Mouse (Mus musculus) Patski (cell line): ENCODE results near the gene Prrg2. TPM values are rescaled to one million over a fixed set of nuclear protein-coding genes. Genes with fewer than 3 reads are reported as not detected.

Experiments used
- ATAC-seq: fragments of 100-300 bp; one replicate; pipeline ENCODE4 v1.8.0; 2021
- CTCF ChIA-PET: fragments of 350-600 bp; sonication (Branson Sonifier 250); formaldehyde crosslinking; loops from one replicate; lab custom pipeline; 2022; ENCODE audit warnings: inconsistent platforms; lab: Charles Lee
- POLR2A ChIA-PET: fragments of 350-600 bp; sonication (Branson Sonifier 250); formaldehyde crosslinking; loops from one replicate; lab custom pipeline; 2022; ENCODE audit warnings: antibody characterized with exemption, inconsistent platforms; lab: Charles Lee
- DNase-seq: peaks from one replicate; pipeline ENCODE4 v3.0.0-alpha.2; 2011; ENCODE audit warnings: low read depth, low spot score
- H3K27me3 ChIP-seq: fragments of 371-371 bp; one replicate; pipeline ENCODE4 v1.5.1; 2021
- CTCF ChIP-seq: fragments of 100-300 bp; IDR thresholded peaks from one replicate; pipeline ENCODE4 v1.5.1; 2021
- in situ Hi-C: fragments of 300-500 bp; cut with MboI; formaldehyde crosslinking; loops from 3 replicates; pipeline ENCODE4 v1.11.1; 2018; ENCODE audit warnings: low pct_unique_long_range_greater_than_20kb, mixed read lengths
- polyA plus RNA-seq: library from polyadenylated mRNA; unstranded; gene quantifications from one replicate; pipeline ENCODE4 v1.2.3, GENCODE M21; 2021

The Prrg2 gene
- polyA plus RNA-seq, 1 experiment from 2014 or later = 38.6 TPM

- H3K27me3 ChIP-seq = no peaks in the 10 kb centered on the region
- POLR2A ChIA-PET = interaction anchor here (0.6 to 1.4 kb wide), 2 partner anchors 41 to 71 kb away, joined by 5 to 7 read pairs; partner anchors contain the start of gene Rras
- ATAC-seq (no peak), DNase-seq (no peak)
- CTCF ChIA-PET = interaction anchor here (0.7 to 1.5 kb wide), 3 partner anchors 9 to 29 kb away, joined by 3 to 5 read pairs (median 4); no protein-coding TSS in a partner anchor
- no peak for TF ChIP-seq CTCF
- in situ Hi-C loops = no loop called here
Measured at GRCm38 (mm10) chr7:45058607-45059571, 3.6 kb downstream of the Prrg2 start.

GRCm38 (mm10) chr7:45056972-45057348, 5.5 kb downstream of the Prrg2 start:
- DNase-seq (no peak), ATAC-seq (no peak)
- in situ Hi-C loops = no loop called here
- no peak for TF ChIP-seq CTCF
- H3K27me3 ChIP-seq = no peaks in the 10 kb centered on the region
- ChIA-PET POLR2A (no interaction called here), CTCF (no interaction called here)

GRCm38 (mm10) chr7:45056329-45056971, 6.0 kb downstream of the Prrg2 start:
- no peak for ATAC-seq
- TF ChIP-seq CTCF = no peak
- POLR2A ChIA-PET = interaction anchor here (1.0 kb wide), 1 partner anchor 42 kb away, joined by 3 read pairs; no protein-coding TSS in a partner anchor

GRCm38 (mm10) chr7:45053931-45054510, 8.5 kb downstream of the Prrg2 start:
- TF ChIP-seq CTCF = no peak
- in situ Hi-C loops = no loop called here
- CTCF ChIA-PET = interaction anchor here (1.0 to 1.2 kb wide), 2 partner anchors 15 to 16 kb away, joined by 5 to 7 read pairs; no protein-coding TSS in a partner anchor
- POLR2A ChIA-PET = interaction anchor here (1.0 to 1.1 kb wide), 2 partner anchors 18 to 21 kb away, joined by 3 to 5 read pairs; no protein-coding TSS in a partner anchor
- no peaks in the 10 kb centered on the region for H3K27me3 ChIP-seq
- DNase-seq (peak; percentile 87), ATAC-seq (peak; percentile 81)

More at GRCm38 (mm10) chr7:45056329-45056971, 6.0 kb downstream of the Prrg2 start:
- DNase-seq = no peak
- in situ Hi-C loops = no loop called here
- H3K27me3 ChIP-seq = no peaks in the 10 kb centered on the region
- CTCF ChIA-PET = no interaction called here

GRCm38 (mm10) chr7:45053117-45053930, 9.2 kb downstream of the Prrg2 start:
- ATAC-seq (peak; percentile 14), DNase-seq (no peak)
- POLR2A ChIA-PET = interaction anchor here (1.0 to 1.7 kb wide), 4 partner anchors 15 to 36 kb away, joined by 3 to 5 read pairs (median 4); no protein-coding TSS in a partner anchor
- CTCF ChIA-PET = interaction anchor here (1.0 to 1.2 kb wide), 2 partner anchors 15 kb away, joined by 5 to 7 read pairs; no protein-coding TSS in a partner anchor
- no peak for TF ChIP-seq CTCF
- in situ Hi-C loops = no loop called here
- H3K27me3 ChIP-seq = no peaks in the 10 kb centered on the region

- no peak for TF ChIP-seq CTCF
- CTCF ChIA-PET = no interaction called here
- in situ Hi-C loops = no loop called here
- POLR2A ChIA-PET = interaction anchor here (0.8 to 1.7 kb wide), 3 partner anchors 15 to 36 kb away, joined by 3 to 5 read pairs (median 4); no protein-coding TSS in a partner anchor
- H3K27me3 ChIP-seq = no peaks in the 10 kb centered on the region
- no peak for DNase-seq
- peak; percentile 6 for ATAC-seq
Measured at GRCm38 (mm10) chr7:45052862-45053116, 9.7 kb downstream of the Prrg2 start, which contains the start of gene Prr12. Prr12 (minus strand) TSS chr7:45052881.

GRCm38 (mm10) chr7:45052181-45052861, 10.2 kb downstream of the Prrg2 start:
- ATAC-seq = no peak
- CTCF ChIA-PET = no interaction called here
- no peaks in the 10 kb centered on the region for H3K27me3 ChIP-seq
- DNase-seq = no peak
- TF ChIP-seq CTCF = no peak
- POLR2A ChIA-PET = interaction anchor here (0.6 to 1.7 kb wide), 6 partner anchors 10 to 56 kb away, joined by 3 to 5 read pairs (median 3); partner anchors contain the start of genes Nosip and Prrg2
- in situ Hi-C loops = no loop called here

GRCm38 (mm10) chr7:45051601-45051974, 10.9 kb downstream of the Prrg2 start:
- CTCF ChIA-PET = no interaction called here
- in situ Hi-C loops = no loop called here
- DNase-seq (no peak), ATAC-seq (no peak)
- no peaks in the 10 kb centered on the region for H3K27me3 ChIP-seq
- no peak for TF ChIP-seq CTCF
- POLR2A ChIA-PET = interaction anchor here (0.6 to 1.1 kb wide), 3 partner anchors 11 to 55 kb away, joined by 3 read pairs; partner anchors contain the start of genes Nosip and Prrg2
